Mouse (Mus musculus) kidney, adult 10 weeks (tissue): ENCODE measurements around the gene Krtap5-5. TPM values are rescaled to one million over a fixed set of nuclear protein-coding genes. Genes with fewer than 3 reads are reported as not detected.

Experiments used
- polyA plus RNA-seq: library from polyadenylated mRNA; stranded (reverse); fragments of 350-450 nt; fragmentation: Illumina TruSeq; extraction: RNeasy Lipid Tissue Mini Kit (QIAGEN cat#74804); gene quantifications from one replicate; pipeline ENCODE4 v1.2.3, GENCODE M21; 2014; ENCODE audit warnings: low read depth, low replicate concordance

The Krtap5-5 gene
- not detected for polyA plus RNA-seq

GRCm38 (mm10) chr7:142229871-142230270 lies at the start of gene Krtap5-5:
Gene Krtap5-5, minus strand, starts transcription at chr7:142229971.

GRCm38 (mm10) chr7:142274263-142274662 lies 44.5 kb upstream of the Krtap5-5 start, which contains the start of gene Gm4559:
Gene Gm4559, minus strand, starts transcription at chr7:142274363.

DNA sequence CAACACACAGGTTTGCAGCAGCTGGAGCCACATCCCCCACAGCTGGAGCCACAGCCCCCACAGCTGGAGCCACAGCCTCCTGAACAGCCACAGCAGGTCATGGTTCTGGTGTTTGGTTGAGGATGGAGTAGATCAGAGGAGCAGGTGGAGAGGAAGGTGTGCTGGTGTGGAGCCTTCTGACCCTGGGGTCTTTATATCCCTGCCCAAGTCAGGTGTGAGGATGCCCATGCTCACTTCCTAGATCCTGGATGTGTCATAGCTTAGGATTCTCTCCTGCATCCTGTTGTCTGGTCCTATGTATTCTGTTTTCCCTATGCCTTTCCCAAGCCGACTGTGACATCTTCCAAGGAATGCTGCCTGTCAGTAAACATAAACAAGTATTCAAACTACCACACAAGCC lies 28.5 kb upstream of the Krtap5-5 start, which contains the start of gene Gm2431:
Gm2431 (minus strand) TSS at position 101 of the 400 bp plus-strand sequence.

GRCm38 (mm10) chr7:142240978-142241377 lies 11.2 kb upstream of the Krtap5-5 start, which contains the start of gene Gm40460:
Gene Gm40460, minus strand, starts transcription at chr7:142241078.

DNA sequence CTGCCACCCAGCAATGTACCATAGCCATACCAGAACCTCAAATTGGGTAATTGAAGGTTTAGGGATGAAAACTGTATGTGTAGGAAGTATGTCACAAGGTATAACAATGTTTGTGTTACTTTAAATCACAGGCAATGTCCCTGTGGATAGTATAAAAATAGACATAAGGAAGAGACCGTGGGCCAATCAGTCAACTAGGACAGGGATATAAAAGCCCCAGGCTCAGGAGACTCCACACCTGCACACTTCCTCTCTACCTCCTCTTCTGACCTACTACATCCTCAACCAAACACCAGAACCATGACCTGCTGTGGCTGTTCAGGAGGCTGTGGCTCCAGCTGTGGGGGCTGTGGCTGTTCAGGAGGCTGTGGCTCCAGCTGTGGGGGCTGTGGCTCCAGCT lies 18.2 kb downstream of the Krtap5-5 start, which contains the start of gene Gm7579:
Gm7579 (plus strand) TSS at position 301 of the 400 bp plus-strand sequence.

DNA sequence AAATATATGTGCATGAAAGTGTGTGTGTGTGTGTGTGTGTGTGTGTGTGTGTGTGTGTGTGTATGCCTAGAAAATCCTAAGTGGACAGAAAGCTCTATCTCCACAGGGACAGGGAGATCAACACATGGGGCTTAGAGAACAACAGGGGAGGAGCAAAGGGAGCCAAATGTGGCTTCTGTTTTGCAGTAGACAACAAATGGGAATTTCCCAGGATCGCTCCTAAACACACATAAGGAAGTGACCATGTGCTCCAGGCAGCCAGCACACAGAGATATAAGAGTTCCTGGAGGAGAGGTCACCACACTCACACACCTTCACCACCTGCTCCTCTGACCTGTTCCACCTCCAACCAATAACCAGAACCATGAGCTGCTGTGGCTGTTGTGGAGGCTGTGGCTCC lies 28.7 kb downstream of the Krtap5-5 start, which contains the start of gene Krtap5-3:
Krtap5-3 (plus strand) TSS at position 301 of the 400 bp plus-strand sequence.

DNA sequence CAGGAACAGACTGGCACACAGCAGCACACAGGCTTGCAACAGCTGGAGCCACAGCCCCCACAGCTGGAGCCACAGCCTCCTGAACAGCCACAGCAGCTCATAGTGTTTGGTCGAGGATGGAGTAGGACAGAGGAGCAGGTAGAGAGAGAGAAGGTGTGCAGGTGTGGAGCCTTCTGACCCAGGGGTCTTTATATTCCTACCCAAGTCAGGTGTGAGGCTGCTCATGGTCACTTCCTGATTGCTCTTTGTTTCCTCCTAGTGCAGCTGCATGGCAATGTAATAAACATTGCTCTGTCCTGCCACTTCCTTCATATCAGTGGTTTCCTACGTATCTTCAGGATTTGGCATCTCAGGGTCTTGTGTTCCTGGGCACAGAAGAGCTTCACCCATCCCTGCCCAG lies 39.5 kb downstream of the Krtap5-5 start, which contains the start of gene Gm10153:
Gm10153 (minus strand) TSS at position 101 of the 400 bp plus-strand sequence.

Other genes starting within 250 kb of the Krtap5-5 start
- gene Mob2, start 168.9 kb downstream of the Krtap5-5 start, polyA plus RNA-seq: 10.8 TPM
- 0.28 TPM for gene Dusp8, start 134.1 kb downstream of the Krtap5-5 start, polyA plus RNA-seq
- gene Gm45618, start 109.2 kb downstream of the Krtap5-5 start, polyA plus RNA-seq: not detected
- not detected for gene Gm39115, start 93.9 kb downstream of the Krtap5-5 start, polyA plus RNA-seq
- not detected for gene Gm45337, start 85.4 kb downstream of the Krtap5-5 start, polyA plus RNA-seq
- gene Gm29735, start 72.9 kb downstream of the Krtap5-5 start, polyA plus RNA-seq: not detected
- gene Gm4553, start 64.2 kb downstream of the Krtap5-5 start, polyA plus RNA-seq: not detected
- gene Krtap5-2, start 54.0 kb downstream of the Krtap5-5 start, polyA plus RNA-seq: not detected
- not detected for gene Gm10153, start 39.6 kb downstream of the Krtap5-5 start, polyA plus RNA-seq
- not detected for gene Krtap5-3, start 28.6 kb downstream of the Krtap5-5 start, polyA plus RNA-seq
- not detected for gene Gm7579, start 18.1 kb downstream of the Krtap5-5 start, polyA plus RNA-seq
- not detected for gene Gm40460, start 11.1 kb upstream of the Krtap5-5 start, polyA plus RNA-seq
- not detected for gene Gm2431, start 28.4 kb upstream of the Krtap5-5 start, polyA plus RNA-seq
- gene Gm4559, start 44.4 kb upstream of the Krtap5-5 start, polyA plus RNA-seq: not detected
- not detected for gene Krtap5-1, start 67.1 kb upstream of the Krtap5-5 start, polyA plus RNA-seq
- gene Krtap5-4, start 73.6 kb upstream of the Krtap5-5 start, polyA plus RNA-seq: not detected
- gene Ifitm10, start 143.8 kb upstream of the Krtap5-5 start, polyA plus RNA-seq: not detected
- 33.5 TPM for gene Gm49369, start 152.7 kb upstream of the Krtap5-5 start, polyA plus RNA-seq
- 46.4 TPM for gene Ctsd, start 158.1 kb upstream of the Krtap5-5 start, polyA plus RNA-seq
- not detected for gene Syt8, start 204.9 kb upstream of the Krtap5-5 start, polyA plus RNA-seq
- not detected for gene Tnni2, start 211.8 kb upstream of the Krtap5-5 start, polyA plus RNA-seq
- gene Lsp1, start 230.8 kb upstream of the Krtap5-5 start, polyA plus RNA-seq: 1.6 TPM